ENCODE assay signal across 8 mouse cellular contexts in the genomic region with DNA sequence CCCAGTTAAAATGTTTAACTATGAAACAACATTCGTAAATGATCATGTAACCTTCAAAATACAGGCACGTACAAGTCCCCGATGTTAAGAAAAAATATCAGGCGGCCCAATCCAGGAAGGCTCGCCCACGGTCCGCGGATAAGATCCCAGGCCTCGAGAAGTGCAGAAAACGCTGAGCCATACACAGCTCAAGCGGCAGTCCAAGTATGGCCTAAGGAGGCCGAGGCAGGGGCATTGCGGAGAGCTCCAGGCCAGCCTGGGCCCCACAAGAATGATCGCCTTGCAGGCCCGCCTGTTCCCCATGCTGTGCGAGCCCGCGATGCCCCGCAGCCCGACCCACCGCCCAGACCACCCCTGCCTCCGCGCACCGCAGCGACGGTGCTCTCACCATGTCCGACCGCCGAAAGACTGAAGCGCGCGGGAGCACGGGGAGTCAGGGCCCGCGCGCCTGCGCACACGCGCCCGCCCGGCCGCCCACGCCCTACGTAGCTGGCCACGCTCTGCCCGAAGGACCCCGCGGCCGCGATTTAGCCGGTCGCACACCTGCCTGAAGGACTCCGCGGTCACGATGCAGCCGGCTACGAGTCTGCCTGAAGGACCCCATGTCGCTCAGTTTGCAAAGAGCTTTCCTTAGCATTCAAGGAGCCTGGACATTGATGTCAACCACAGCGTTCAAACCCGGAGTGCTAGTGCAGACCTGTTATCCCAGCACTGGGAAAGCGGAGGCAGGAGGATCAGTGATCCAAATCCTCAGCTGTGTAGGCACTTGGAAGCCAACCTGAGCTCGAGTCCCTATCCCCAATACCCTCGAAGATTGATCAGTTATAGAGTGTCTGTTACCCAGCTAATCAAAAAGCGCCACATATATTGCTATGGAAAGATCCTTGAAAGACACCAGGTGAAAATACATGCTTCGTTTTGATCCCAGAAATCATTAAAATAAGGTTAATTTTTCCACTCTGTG. TPM values are rescaled to one million over a fixed set of nuclear protein-coding genes. Genes with fewer than 3 reads are reported as not detected.
DNase-seq lines count a peak whose midpoint lies in the region; ATAC-seq lines count a peak whose summit lies in the region.

TSS of gene Rabggtb (minus strand) at position 464 of the 964 bp plus-strand sequence.

- ATAC-seq in hindbrain, embryonic 14.5 days (ENCODE audit: low FRiP score): peak; percentile 98

- H3K4me1 ChIP-seq in hindbrain, embryonic 14.5 days (replicated peaks; ENCODE audit: control insufficient read depth, insufficient read depth, low read length): peaks cover 23% of the 10 kb centered on the region

- H3K4me2 ChIP-seq in hindbrain, embryonic 14.5 days (replicated peaks): peak within 1 kb of the TSS; percentile 71

- no peaks in the 10 kb centered on the region for H3K27me3 ChIP-seq in hindbrain, embryonic 14.5 days (ENCODE audit: control insufficient read depth, insufficient read depth, low read length)

- H3K4me3 ChIP-seq in hindbrain, embryonic 14.5 days (replicated peaks; ENCODE audit: low read length): peak within 1 kb of the TSS; percentile 70

- DNase-seq in NIH3T3 (ENCODE audit: low read depth): peak; percentile 97
- peak; percentile 96 to 97 for DNase-seq in cerebellum, postnatal 14 days
- DNase-seq in frontal cortex, postnatal 25 days (ENCODE audit: low spot score in 2 of 2): peak; percentile 90 to 92
- DNase-seq in hindbrain, embryonic 14.5 days (ENCODE audit: low spot score): peak; percentile 98
- DNase-seq in layer of hippocampus, postnatal 36 days: peak; percentile 93 to 95
- DNase-seq in lung, postnatal 36 days: peak; percentile 96
- peak; percentile 97 for DNase-seq in retina, postnatal 1 day
- DNase-seq in urinary bladder, adult 18-20 months (ENCODE audit: low spot score in 2 of 2): peak; percentile 91 to 95

- H3K9ac ChIP-seq in hindbrain, embryonic 14.5 days: peak within 1 kb of the TSS; percentile 77

- no peaks in the 10 kb centered on the region for H3K9me3 ChIP-seq in hindbrain, embryonic 14.5 days (ENCODE audit: control insufficient read depth, low read length)

- peak within 1 kb of the TSS; percentile 93 for H3K27ac ChIP-seq in hindbrain, embryonic 14.5 days

- 1% methylated on average over 65 of the region's 65 CpGs for WGBS in hindbrain, embryonic 14.5 days

- H3K36me3 ChIP-seq in hindbrain, embryonic 14.5 days (replicated peaks; ENCODE audit: control insufficient read depth, insufficient read depth): peaks cover 34% of the 10 kb centered on the region

RNA-seq across cellular contexts. Expression of gene Rabggtb, which starts in this region (rescaled TPM):
- 54.8 and 58.4 TPM in 2 replicates for polyA plus RNA-seq in hindbrain, embryonic 14.5 days (2014; fragmentation: Nextera tagmentation; extraction: Ambion mirVana)
- 10 to 100 TPM; 72.2 to 78.9 TPM for total RNA-seq in layer of hippocampus, postnatal 36 days (2021)

Comparison
In these comparisons a context has a peak if more than half of its experiments do, and no peak if none do; other contexts are left out.
1. Peak in every context shown above with its lines: DNase-seq, ATAC-seq, H3K4me3 ChIP-seq and H3K27ac ChIP-seq.